Mouse (Mus musculus) testis, postnatal 10 days (tissue): ENCODE data around the gene Rsu1.
"Not testable (repeated sequence)": the region's sequence is repeated elsewhere in the genome, so short reads cannot be mapped to it uniquely, and the experiment has no call there.

Experiments
- DNase-seq: peaks from one replicate; pipeline ENCODE4 v3.0.0; 2021; ENCODE audit warnings: low spot score

Rsu1 gene

GRCm38 (mm10) chr2:13224546-13224945 lies 46.7 kb downstream of the Rsu1 start:
- DNase-seq, result no peak

- DNase-seq, result no peak
Measured at GRCm38 (mm10) chr2:13223451-13223850, 47.8 kb downstream of the Rsu1 start.

GRCm38 (mm10) chr2:13220141-13220540 lies 51.1 kb downstream of the Rsu1 start:
- no peak for DNase-seq

GRCm38 (mm10) chr2:13218112-13218511 lies 53.1 kb downstream of the Rsu1 start:
- DNase-seq, result no peak

GRCm38 (mm10) chr2:13206825-13207224 lies 64.4 kb downstream of the Rsu1 start:
- no peak for DNase-seq

GRCm38 (mm10) chr2:13206367-13206766 lies 64.8 kb downstream of the Rsu1 start:
- no peak for DNase-seq

GRCm38 (mm10) chr2:13202805-13203475 lies 68.3 kb downstream of the Rsu1 start:
- DNase-seq, result no peak

- no peak for DNase-seq
Measured at GRCm38 (mm10) chr2:13199713-13200112, 71.5 kb downstream of the Rsu1 start.

GRCm38 (mm10) chr2:13199033-13199432 lies 72.2 kb downstream of the Rsu1 start:
- DNase-seq, result no peak

- DNase-seq, result no peak
Measured at GRCm38 (mm10) chr2:13195540-13195939, 75.7 kb downstream of the Rsu1 start.

GRCm38 (mm10) chr2:13192157-13192556 lies 79.1 kb downstream of the Rsu1 start:
- DNase-seq, result no peak

- DNase-seq, result no peak
Measured at GRCm38 (mm10) chr2:13190767-13191166, 80.4 kb downstream of the Rsu1 start.

- DNase-seq, result no peak
Measured at GRCm38 (mm10) chr2:13188831-13189495, 82.3 kb downstream of the Rsu1 start.

GRCm38 (mm10) chr2:13183124-13183523 lies 88.1 kb downstream of the Rsu1 start:
- no peak for DNase-seq

- DNase-seq, result not testable (repeated sequence)
Measured at GRCm38 (mm10) chr2:13181899-13182298, 89.3 kb downstream of the Rsu1 start.

GRCm38 (mm10) chr2:13177698-13178395 lies 93.4 kb downstream of the Rsu1 start:
- no peak for DNase-seq

- no peak for DNase-seq
Measured at GRCm38 (mm10) chr2:13176304-13176620, 95.0 kb downstream of the Rsu1 start.

- DNase-seq, result no peak
Measured at GRCm38 (mm10) chr2:13175536-13176303, 95.5 kb downstream of the Rsu1 start.

GRCm38 (mm10) chr2:13174461-13174860 lies 96.8 kb downstream of the Rsu1 start:
- no peak for DNase-seq

GRCm38 (mm10) chr2:13170651-13171050 lies 100.6 kb downstream of the Rsu1 start:
- no peak for DNase-seq

GRCm38 (mm10) chr2:13169962-13170361 lies 101.3 kb downstream of the Rsu1 start:
- DNase-seq, result no peak

GRCm38 (mm10) chr2:13169158-13169890 lies 101.9 kb downstream of the Rsu1 start:
- DNase-seq, result no peak
